Mouse (Mus musculus): ENCODE data around the gene Kdm4c. TPM values are rescaled to one million over a fixed set of nuclear protein-coding genes. Genes with fewer than 3 reads are reported as not detected.

Gene Kdm4c
- polyA plus RNA-seq, 1 experiment from 2014 or later, result 18.3 TPM

- Histone ChIP-seq H3K4me2 (ENCODE audit: low read length) (peak overlapping the region; percentile 69), H3K9me3 (ENCODE audit: control insufficient read depth, low read length) (no peaks in the 10 kb centered on the region), H3K4me3 (replicated peaks; ENCODE audit: low read length) (peak overlapping the region; percentile 98), H3K9ac (replicated peaks; ENCODE audit: low read depth, low read length) (peak overlapping the region; percentile 93), H3K27me3 (replicated peaks; ENCODE audit: control insufficient read depth, insufficient read depth, low read length) (no peaks in the 10 kb centered on the region), H3K4me1 (replicated peaks; ENCODE audit: control insufficient read depth, insufficient read depth, low read length) (peaks cover 16% of the 10 kb centered on the region), H3K27ac (ENCODE audit: low read length) (peak overlapping the region; percentile 92), H3K36me3 (ENCODE audit: control insufficient read depth, insufficient read depth) (no peaks in the 10 kb centered on the region)
- peak; percentile 52 for ATAC-seq
- under 1% methylated on average over 46 of the region's 46 CpGs for WGBS
Observed at GRCm38 (mm10) chr4:74252245-74253105, 10.2 kb downstream of the Kdm4c start.

GRCm38 (mm10) chr4:74257882-74258281 lies 15.6 kb downstream of the Kdm4c start:
- ATAC-seq, result no peak
- Histone ChIP-seq H3K4me3 (replicated peaks; ENCODE audit: low read length) (no peak overlapping the region), H3K36me3 (ENCODE audit: control insufficient read depth, insufficient read depth) (no peaks in the 10 kb centered on the region), H3K9ac (replicated peaks; ENCODE audit: low read depth, low read length) (no peak overlapping the region), H3K4me1 (replicated peaks; ENCODE audit: control insufficient read depth, insufficient read depth, low read length) (peaks cover 10% of the 10 kb centered on the region), H3K27me3 (replicated peaks; ENCODE audit: control insufficient read depth, insufficient read depth, low read length) (no peaks in the 10 kb centered on the region), H3K27ac (ENCODE audit: low read length) (no peak overlapping the region), H3K4me2 (ENCODE audit: low read length) (no peak overlapping the region), H3K9me3 (ENCODE audit: control insufficient read depth, low read length) (no peaks in the 10 kb centered on the region)
- 16% methylated on average over 5 of the region's 5 CpGs for WGBS

GRCm38 (mm10) chr4:74258538-74258937 lies 16.2 kb downstream of the Kdm4c start:
- Histone ChIP-seq H3K4me1 (replicated peaks; ENCODE audit: control insufficient read depth, insufficient read depth, low read length) (peaks cover 7% of the 10 kb centered on the region), H3K9me3 (ENCODE audit: control insufficient read depth, low read length) (no peaks in the 10 kb centered on the region), H3K4me3 (replicated peaks; ENCODE audit: low read length) (no peak overlapping the region), H3K27me3 (replicated peaks; ENCODE audit: control insufficient read depth, insufficient read depth, low read length) (no peaks in the 10 kb centered on the region), H3K27ac (ENCODE audit: low read length) (no peak overlapping the region), H3K36me3 (ENCODE audit: control insufficient read depth, insufficient read depth) (no peaks in the 10 kb centered on the region), H3K4me2 (ENCODE audit: low read length) (no peak overlapping the region), H3K9ac (replicated peaks; ENCODE audit: low read depth, low read length) (no peak overlapping the region)
- 61% methylated on average over 1 of the region's 1 CpGs for WGBS
- no peak for ATAC-seq

- H3K4me3 ChIP-seq (replicated peaks; ENCODE audit: low read length), result no peak overlapping the region
- H3K4me1 ChIP-seq (replicated peaks; ENCODE audit: control insufficient read depth, insufficient read depth, low read length), result peaks cover 3% of the 10 kb centered on the region
- ATAC-seq, result no peak
- H3K36me3 ChIP-seq (ENCODE audit: control insufficient read depth, insufficient read depth), result no peaks in the 10 kb centered on the region; the same call in 1 of the 2 replicates
- no peaks in the 10 kb centered on the region for H3K9me3 ChIP-seq (ENCODE audit: control insufficient read depth, low read length)
- 20% methylated on average over 3 of the region's 3 CpGs for whole genome bisulfite sequencing
- no peaks in the 10 kb centered on the region for H3K27me3 ChIP-seq (replicated peaks; ENCODE audit: control insufficient read depth, insufficient read depth, low read length)
- H3K4me2 ChIP-seq (ENCODE audit: low read length), result no peak overlapping the region
- no peak overlapping the region for H3K27ac ChIP-seq (ENCODE audit: low read length)
- no peak overlapping the region for H3K9ac ChIP-seq (replicated peaks; ENCODE audit: low read depth, low read length)
Observed at GRCm38 (mm10) chr4:74259331-74259730, 17.0 kb downstream of the Kdm4c start.

- Histone ChIP-seq H3K4me2 (ENCODE audit: low read length) (no peak overlapping the region), H3K27ac (ENCODE audit: low read length) (no peak overlapping the region), H3K36me3 (ENCODE audit: control insufficient read depth, insufficient read depth) (peaks cover 2% of the 10 kb centered on the region; the same call in 1 of the 2 replicates), H3K27me3 (replicated peaks; ENCODE audit: control insufficient read depth, insufficient read depth, low read length) (no peaks in the 10 kb centered on the region), H3K4me1 (replicated peaks; ENCODE audit: control insufficient read depth, insufficient read depth, low read length) (peaks cover 2% of the 10 kb centered on the region; the same call in 1 of the 2 replicates), H3K4me3 (replicated peaks; ENCODE audit: low read length) (no peak overlapping the region), H3K9ac (replicated peaks; ENCODE audit: low read depth, low read length) (no peak overlapping the region), H3K9me3 (ENCODE audit: control insufficient read depth, low read length) (no peaks in the 10 kb centered on the region)
- ATAC-seq, result no peak
Observed at GRCm38 (mm10) chr4:74261879-74262278, 19.6 kb downstream of the Kdm4c start.

- no peaks in the 10 kb centered on the region for H3K27me3 ChIP-seq (replicated peaks; ENCODE audit: control insufficient read depth, insufficient read depth, low read length)
- no peaks in the 10 kb centered on the region for H3K9me3 ChIP-seq (ENCODE audit: control insufficient read depth, low read length)
- no peak overlapping the region for H3K9ac ChIP-seq (replicated peaks; ENCODE audit: low read depth, low read length)
- no peak overlapping the region for H3K4me2 ChIP-seq (ENCODE audit: low read length)
- 98% methylated on average over 5 of the region's 5 CpGs for WGBS
- H3K27ac ChIP-seq (ENCODE audit: low read length), result no peak overlapping the region
- H3K4me1 ChIP-seq (replicated peaks; ENCODE audit: control insufficient read depth, insufficient read depth, low read length), result no peaks in the 10 kb centered on the region
- ATAC-seq, result no peak
- H3K36me3 ChIP-seq (ENCODE audit: control insufficient read depth, insufficient read depth), result peaks cover 4% of the 10 kb centered on the region; the same call in 1 of the 2 replicates
- H3K4me3 ChIP-seq (replicated peaks; ENCODE audit: low read length), result no peak overlapping the region
Observed at GRCm38 (mm10) chr4:74264428-74264955, 22.2 kb downstream of the Kdm4c start.

- H3K9ac ChIP-seq (replicated peaks; ENCODE audit: low read depth, low read length), result no peak overlapping the region
- H3K36me3 ChIP-seq (ENCODE audit: control insufficient read depth, insufficient read depth), result peaks cover 8% of the 10 kb centered on the region
- no peak overlapping the region for H3K4me3 ChIP-seq (replicated peaks; ENCODE audit: low read length)
- H3K9me3 ChIP-seq (ENCODE audit: control insufficient read depth, low read length), result no peaks in the 10 kb centered on the region
- H3K4me2 ChIP-seq (ENCODE audit: low read length), result no peak overlapping the region
- H3K27me3 ChIP-seq (replicated peaks; ENCODE audit: control insufficient read depth, insufficient read depth, low read length), result no peaks in the 10 kb centered on the region
- H3K27ac ChIP-seq (ENCODE audit: low read length), result no peak overlapping the region
- H3K4me1 ChIP-seq (replicated peaks; ENCODE audit: control insufficient read depth, insufficient read depth, low read length), result no peaks in the 10 kb centered on the region
- WGBS, result 91% methylated on average over 5 of the region's 5 CpGs
- ATAC-seq, result no peak
Observed at GRCm38 (mm10) chr4:74271180-74271579, 28.9 kb downstream of the Kdm4c start.

GRCm38 (mm10) chr4:74277486-74277885 lies 35.2 kb downstream of the Kdm4c start:
- no peak overlapping the region for H3K9ac ChIP-seq (replicated peaks; ENCODE audit: low read depth, low read length)
- no peaks in the 10 kb centered on the region for H3K9me3 ChIP-seq (ENCODE audit: control insufficient read depth, low read length)
- H3K4me3 ChIP-seq (replicated peaks; ENCODE audit: low read length), result no peak overlapping the region
- 89% methylated on average over 1 of the region's 1 CpGs for WGBS
- no peaks in the 10 kb centered on the region for H3K27me3 ChIP-seq (replicated peaks; ENCODE audit: control insufficient read depth, insufficient read depth, low read length)
- H3K36me3 ChIP-seq (ENCODE audit: control insufficient read depth, insufficient read depth), result peaks cover 3% of the 10 kb centered on the region
- no peak overlapping the region for H3K27ac ChIP-seq (ENCODE audit: low read length)
- no peaks in the 10 kb centered on the region for H3K4me1 ChIP-seq (replicated peaks; ENCODE audit: control insufficient read depth, insufficient read depth, low read length)
- ATAC-seq, result no peak
- H3K4me2 ChIP-seq (ENCODE audit: low read length), result no peak overlapping the region

- no peak overlapping the region for H3K4me2 ChIP-seq (ENCODE audit: low read length)
- H3K4me1 ChIP-seq (replicated peaks; ENCODE audit: control insufficient read depth, insufficient read depth, low read length), result no peaks in the 10 kb centered on the region
- WGBS, result 81% methylated on average over 3 of the region's 3 CpGs
- no peak overlapping the region for H3K9ac ChIP-seq (replicated peaks; ENCODE audit: low read depth, low read length)
- H3K4me3 ChIP-seq (replicated peaks; ENCODE audit: low read length), result no peak overlapping the region
- H3K27ac ChIP-seq (ENCODE audit: low read length), result no peak overlapping the region
- no peaks in the 10 kb centered on the region for H3K27me3 ChIP-seq (replicated peaks; ENCODE audit: control insufficient read depth, insufficient read depth, low read length)
- no peaks in the 10 kb centered on the region for H3K36me3 ChIP-seq (ENCODE audit: control insufficient read depth, insufficient read depth)
- ATAC-seq, result no peak
- H3K9me3 ChIP-seq (ENCODE audit: control insufficient read depth, low read length), result no peaks in the 10 kb centered on the region
Observed at GRCm38 (mm10) chr4:74280170-74280569, 37.9 kb downstream of the Kdm4c start.

Data from forebrain, embryonic 16.5 days (tissue).